Mouse (Mus musculus) thymus, adult 2 months (tissue): ENCODE results near the gene Iqcn. TPM values are rescaled to one million over a fixed set of nuclear protein-coding genes. Genes with fewer than 3 reads are reported as not detected.

Experiments used
- DNase-seq: peaks from one replicate; pipeline ENCODE4 v3.0.0; 2021
- H3K27ac ChIP-seq: fragments of 200-500 bp; 2 replicates; pipeline ENCODE4 v1.5.1; 2012; ENCODE audit warnings: low read length, control low read depth; ENCODE audit not compliant: control insufficient read depth, insufficient read depth
- H3K27me3 ChIP-seq: fragments of 200-500 bp; 2 replicates; pipeline ENCODE4 v1.6.1; 2012; ENCODE audit warnings: mild to moderate bottlenecking, low read length, moderate library complexity, mixed read lengths; ENCODE audit not compliant: control insufficient read depth, insufficient read depth
- H3K36me3 ChIP-seq: fragments of 200-500 bp; 2 replicates; pipeline ENCODE4 v1.6.1; 2012; ENCODE audit warnings: mild to moderate bottlenecking, low read length, moderate library complexity; ENCODE audit not compliant: control insufficient read depth, insufficient read depth
- H3K4me1 ChIP-seq: fragments of 200-500 bp; replicated peaks from 2 replicates; pipeline ENCODE4 v1.6.1; 2012; ENCODE audit warnings: low read length; ENCODE audit not compliant: control insufficient read depth, insufficient read depth
- H3K4me3 ChIP-seq: fragments of 200-500 bp; 2 replicates; pipeline ENCODE4 v1.5.1; 2012; ENCODE audit warnings: mild to moderate bottlenecking, low read length, control low read depth, moderate library complexity; ENCODE audit not compliant: control insufficient read depth, insufficient read depth
- CTCF ChIP-seq: fragments of 200-500 bp; IDR thresholded peaks from 2 replicates; pipeline ENCODE4 v1.5.1; 2012; ENCODE audit warnings: mild to moderate bottlenecking, control low read depth, low read length, moderate library complexity, borderline replicate concordance; ENCODE audit not compliant: control insufficient read depth, poor library complexity, insufficient read depth; ENCODE audit errors: extremely low read depth
- POLR2A ChIP-seq: fragments of 200-500 bp; IDR thresholded peaks from 2 replicates; pipeline ENCODE4 v1.6.1; 2012; ENCODE audit warnings: mild to moderate bottlenecking, low read length, control low read depth, moderate library complexity; ENCODE audit not compliant: control insufficient read depth, poor library complexity, insufficient read depth; ENCODE audit errors: extremely low read depth
- WGBS: fragments of 180-500 bp; shearing (Covaris S2); methylation state at CpG from one replicate; pipeline ENCODE4 v1.1.7; 2018; 5-methylcytosine and 5-hydroxymethylcytosine counted together
- polyA plus RNA-seq: library from polyadenylated mRNA; depleted of rRNA; stranded (reverse); fragments of >200 nt; gene quantifications from 2 replicates; pipeline ENCODE4 v1.2.3, GENCODE M21; 2012

The Iqcn gene
- polyA plus RNA-seq, 1 experiment, result 0.28 TPM

GRCm38 (mm10) chr8:70698310-70699109 is 4.7 kb upstream of the Iqcn start, which contains the start of gene Jund:
Gene Jund (plus strand): TSS chr8:70698949.
- peak within 1 kb of the TSS; percentile 82 for H3K4me3 ChIP-seq
- H3K27ac ChIP-seq, result peak within 1 kb of the TSS; percentile 90
- no peaks in the 10 kb centered on the region for H3K27me3 ChIP-seq
- TF ChIP-seq POLR2A (peak; percentile 100), CTCF (0 out of 2 replicates have a peak, but pooled peaks have one; percentile 23)
- no peaks in the 10 kb centered on the region for H3K36me3 ChIP-seq
- peak; percentile 100 for DNase-seq
- H3K4me1 ChIP-seq, result peaks cover 50% of the 10 kb centered on the region
- under 1% methylated on average over 66 of the region's 69 CpGs for WGBS

GRCm38 (mm10) chr8:70699116-70699833 is 4.0 kb upstream of the Iqcn start:
- no peak for TF ChIP-seq POLR2A
- Histone ChIP-seq H3K27ac (peak overlapping the region; percentile 90), H3K4me1 (peaks cover 43% of the 10 kb centered on the region), H3K27me3 (no peaks in the 10 kb centered on the region), H3K4me3 (peak overlapping the region; percentile 82), H3K36me3 (no peaks in the 10 kb centered on the region)
- DNase-seq, result peak; percentile 69
- WGBS, result under 1% methylated on average over 89 of the region's 89 CpGs

- DNase-seq, result peak; percentile 85
- peaks cover 38% of the 10 kb centered on the region for H3K4me1 ChIP-seq
Observed at GRCm38 (mm10) chr8:70699834-70700554, 3.3 kb upstream of the Iqcn start.

GRCm38 (mm10) chr8:70700555-70700922 is 2.7 kb upstream of the Iqcn start:
- H3K27me3 ChIP-seq, result no peaks in the 10 kb centered on the region
- TF ChIP-seq CTCF (peak; percentile 95), POLR2A (0 out of 2 replicates have a peak, but pooled peaks have one; percentile 42)
- 0% methylated on average over 20 of the region's 20 CpGs for WGBS
- H3K36me3 ChIP-seq, result no peaks in the 10 kb centered on the region
- peak; percentile 91 for DNase-seq
- H3K4me1 ChIP-seq, result peaks cover 34% of the 10 kb centered on the region
- peak overlapping the region; percentile 90 for H3K27ac ChIP-seq
- peak overlapping the region; percentile 82 for H3K4me3 ChIP-seq

More at GRCm38 (mm10) chr8:70699834-70700554, 3.3 kb upstream of the Iqcn start:
- no peaks in the 10 kb centered on the region for H3K36me3 ChIP-seq
- H3K27ac ChIP-seq, result peak overlapping the region; percentile 90
- H3K4me3 ChIP-seq, result peak overlapping the region; percentile 82
- WGBS, result under 1% methylated on average over 58 of the region's 59 CpGs
- no peaks in the 10 kb centered on the region for H3K27me3 ChIP-seq
- TF ChIP-seq POLR2A (peak; percentile 92), CTCF (peak; percentile 10; the same call in 1 of the 2 replicates)

GRCm38 (mm10) chr8:70701048-70701981 is 1.9 kb upstream of the Iqcn start:
- Histone ChIP-seq H3K27ac (peak overlapping the region; percentile 35), H3K4me1 (peaks cover 26% of the 10 kb centered on the region), H3K36me3 (no peaks in the 10 kb centered on the region), H3K4me3 (peak overlapping the region; percentile 44), H3K27me3 (no peaks in the 10 kb centered on the region)
- WGBS, result 61% methylated on average over 10 of the region's 10 CpGs
- no peak for DNase-seq
- TF ChIP-seq CTCF (no peak), POLR2A (no peak)
